Mouse (Mus musculus) stomach, postnatal 0 days (tissue): ENCODE results near the gene Kirrel2. TPM values are rescaled to one million over a fixed set of nuclear protein-coding genes. Genes with fewer than 3 reads are reported as not detected.

Experiments used
- ATAC-seq: fragments of 200-750 bp; cut with Nextera tagmentation; 2 replicates; pipeline ENCODE4 v1.8.0; 2017; ENCODE audit not compliant: low FRiP score, low TSS enrichment
- DNase-seq: peaks from one replicate; pipeline ENCODE4 v3.0.0-alpha.2; 2016; ENCODE audit warnings: low spot score
- H3K27ac ChIP-seq: fragments of 300-500 bp; sonication (generic); replicated peaks from 2 replicates; pipeline ENCODE4 v1.5.1; 2014; ENCODE audit warnings: mild to moderate bottlenecking, control low read depth
- H3K27me3 ChIP-seq: fragments of 300-500 bp; sonication (generic); 2 replicates; pipeline ENCODE4 v1.6.1; 2014; ENCODE audit warnings: low read length; ENCODE audit not compliant: control insufficient read depth, insufficient read depth
- H3K36me3 ChIP-seq: fragments of 300-500 bp; sonication (generic); 2 replicates; pipeline ENCODE4 v1.6.1; 2014; ENCODE audit warnings: low read length, mixed read lengths; ENCODE audit not compliant: control insufficient read depth, insufficient read depth
- H3K4me1 ChIP-seq: fragments of 300-500 bp; sonication (generic); replicated peaks from 2 replicates; pipeline ENCODE4 v1.6.1; 2014; ENCODE audit warnings: antibody characterized with exemption; ENCODE audit not compliant: control insufficient read depth, insufficient read depth
- H3K4me2 ChIP-seq: fragments of 300-500 bp; sonication (generic); replicated peaks from 2 replicates; pipeline ENCODE4 v1.6.1; 2014; ENCODE audit warnings: low read depth, mild to moderate bottlenecking, control low read depth, moderate library complexity
- H3K4me3 ChIP-seq: fragments of 300-500 bp; sonication (generic); 2 replicates; pipeline ENCODE4 v1.5.1; 2014; ENCODE audit warnings: low read depth, low read length, control low read depth
- H3K9ac ChIP-seq: fragments of 300-500 bp; sonication (generic); 2 replicates; pipeline ENCODE4 v1.6.1; 2014; ENCODE audit warnings: mild to moderate bottlenecking, low read length, control low read depth, mixed read lengths
- H3K9me3 ChIP-seq: fragments of 300-500 bp; sonication (generic); 2 replicates; pipeline ENCODE4 v1.6.1; 2016; ENCODE audit warnings: low read length; ENCODE audit not compliant: control insufficient read depth
- CTCF ChIP-seq: IDR thresholded peaks from 2 replicates; pipeline ENCODE4 v1.5.1; 2016; ENCODE audit warnings: antibody characterized with exemption, low read depth, mild to moderate bottlenecking, moderate library complexity
- EP300 ChIP-seq: optimal IDR thresholded peaks from 2 replicates; pipeline ENCODE3; 2016; ENCODE audit warnings: antibody characterized with exemption
- WGBS: fragments of 180-500 bp; shearing (Covaris S2); extraction: QIAGEN DNeasy Blood & Tissue Kit; methylation state at CpG from one replicate; pipeline ENCODE4 v1.1.7; 2014; 5-methylcytosine and 5-hydroxymethylcytosine counted together
- polyA plus RNA-seq: library from polyadenylated mRNA; unstranded; fragments of >200 nt; fragmentation: Nextera tagmentation; extraction: Ambion mirVana; gene quantifications from 2 replicates; pipeline ENCODE4 v1.2.1, GENCODE M21; 2015

Gene Kirrel2
- polyA plus RNA-seq, 1 experiment from 2014 or later: 0.18 TPM

DNA sequence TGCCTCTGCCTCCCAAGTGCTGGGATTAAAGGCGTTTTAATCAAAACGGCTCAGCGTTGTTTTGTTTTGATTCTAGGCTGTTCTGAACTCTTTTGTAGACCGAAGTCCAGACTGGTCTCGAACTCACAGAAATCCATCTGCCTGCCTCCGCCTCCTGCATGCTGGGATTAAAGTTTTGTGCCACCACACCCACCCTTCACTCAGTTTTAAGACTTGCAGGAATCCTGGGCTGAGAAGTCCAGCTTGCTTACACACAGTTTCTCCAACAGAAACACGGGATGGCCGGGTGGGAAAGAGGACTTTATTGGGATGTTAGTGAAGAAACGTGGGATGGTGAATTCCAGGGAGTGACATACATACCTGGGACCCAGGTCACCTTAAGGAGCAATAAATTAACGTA lies 22.8 kb downstream of the Kirrel2 start:
- no peaks in the 10 kb centered on the region for H3K27me3 ChIP-seq
- H3K4me3 ChIP-seq: no peak overlapping the region
- H3K9ac ChIP-seq: no peak overlapping the region
- TF ChIP-seq EP300 (no peak), CTCF (no peak)
- no peaks in the 10 kb centered on the region for H3K4me1 ChIP-seq
- H3K9me3 ChIP-seq: no peaks in the 10 kb centered on the region
- no peak overlapping the region for H3K4me2 ChIP-seq
- ATAC-seq (no peak), DNase-seq (no peak)
- H3K36me3 ChIP-seq: no peaks in the 10 kb centered on the region
- H3K27ac ChIP-seq: no peak overlapping the region
- WGBS: 65% methylated on average over 10 of the region's 10 CpGs

DNA sequence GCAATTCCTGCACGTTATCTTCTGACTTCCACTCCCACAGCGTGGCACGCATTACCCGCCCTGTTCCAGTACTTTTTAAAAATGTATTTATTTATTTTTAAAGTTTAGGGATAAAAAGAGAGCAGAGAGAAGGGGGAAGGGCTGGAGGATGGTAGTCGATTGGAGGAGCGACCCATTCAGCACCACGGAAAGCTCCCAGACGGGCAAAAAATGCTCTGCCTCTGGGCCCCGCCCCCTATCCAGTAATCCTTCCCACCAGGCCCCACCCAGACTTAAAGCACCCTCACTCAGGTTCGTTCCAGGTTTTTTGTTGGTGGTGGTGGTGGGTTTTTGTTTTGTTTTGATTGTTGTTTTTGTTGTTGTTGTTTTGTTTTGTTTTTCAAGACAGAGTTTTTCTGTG lies 23.3 kb downstream of the Kirrel2 start:
- no peaks in the 10 kb centered on the region for H3K4me1 ChIP-seq
- H3K9me3 ChIP-seq: no peaks in the 10 kb centered on the region
- ATAC-seq (no peak), DNase-seq (peak; percentile 74)
- 2% methylated on average over 10 of the region's 10 CpGs for WGBS
- H3K27me3 ChIP-seq: no peaks in the 10 kb centered on the region
- no peak overlapping the region for H3K27ac ChIP-seq
- H3K36me3 ChIP-seq: no peaks in the 10 kb centered on the region
- no peak overlapping the region for H3K4me2 ChIP-seq
- H3K4me3 ChIP-seq: no peak overlapping the region
- no peak overlapping the region for H3K9ac ChIP-seq
- no peak for TF ChIP-seq CTCF
- no peak for TF ChIP-seq EP300

DNA sequence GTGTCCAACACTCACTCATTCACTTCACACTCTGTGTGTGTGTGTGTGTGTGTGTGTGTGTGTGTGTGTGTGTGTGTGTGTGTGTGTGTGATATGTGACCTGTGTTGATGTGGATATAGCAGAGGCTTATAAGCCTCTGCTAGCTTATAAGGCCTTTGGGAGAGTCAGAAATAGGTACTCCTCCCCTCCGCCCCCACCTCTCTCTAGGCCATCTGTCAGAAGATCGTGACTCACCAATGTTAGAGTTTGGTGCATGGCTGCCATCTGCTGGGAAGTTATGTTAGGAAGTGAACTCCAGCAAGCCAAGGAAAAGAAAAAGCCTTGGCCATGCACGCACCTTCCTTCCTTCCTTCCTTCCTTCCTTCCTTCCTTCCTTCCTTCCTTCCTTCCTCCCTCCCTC lies 25.7 kb downstream of the Kirrel2 start:
- peak; percentile 64 for DNase-seq
- Histone ChIP-seq H3K4me1 (no peaks in the 10 kb centered on the region), H3K27me3 (no peaks in the 10 kb centered on the region), H3K9ac (no peak overlapping the region), H3K27ac (no peak overlapping the region), H3K4me3 (no peak overlapping the region), H3K4me2 (no peak overlapping the region), H3K36me3 (no peaks in the 10 kb centered on the region), H3K9me3 (no peaks in the 10 kb centered on the region)
- TF ChIP-seq EP300 (no peak), CTCF (peak; percentile 77)
- 9% methylated on average over 3 of the region's 3 CpGs for WGBS
- ATAC-seq: peak; percentile 21; the same call in 1 of the 2 replicates

DNA sequence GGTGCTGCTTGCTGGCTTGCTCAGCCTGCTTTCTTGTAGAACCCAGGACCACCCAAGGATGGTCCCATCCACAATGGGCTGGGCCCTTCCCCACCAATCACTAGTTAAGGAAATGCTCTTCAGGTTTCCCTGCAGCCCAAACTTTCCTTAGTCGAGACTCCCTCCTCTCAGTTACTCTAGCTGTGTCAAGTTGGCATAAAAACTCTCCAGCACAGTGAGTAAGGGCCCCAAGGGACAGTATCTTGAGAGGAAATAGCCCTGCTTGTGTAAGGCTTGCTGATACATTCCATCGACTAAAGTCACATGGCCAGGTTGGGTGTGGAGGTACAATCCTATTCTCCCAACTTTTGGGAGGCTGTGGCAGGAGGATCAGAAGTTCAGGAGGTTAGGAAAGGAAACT lies 27.3 kb downstream of the Kirrel2 start:
- H3K9me3 ChIP-seq: no peaks in the 10 kb centered on the region
- DNase-seq: no peak
- TF ChIP-seq CTCF (no peak), EP300 (no peak)
- H3K36me3 ChIP-seq: no peaks in the 10 kb centered on the region
- no peak overlapping the region for H3K27ac ChIP-seq
- no peak for ATAC-seq
- no peak overlapping the region for H3K4me2 ChIP-seq
- H3K9ac ChIP-seq: no peak overlapping the region
- H3K27me3 ChIP-seq: no peaks in the 10 kb centered on the region
- whole genome bisulfite sequencing: 46% methylated on average over 2 of the region's 2 CpGs
- H3K4me3 ChIP-seq: no peak overlapping the region
- H3K4me1 ChIP-seq: no peaks in the 10 kb centered on the region

DNA sequence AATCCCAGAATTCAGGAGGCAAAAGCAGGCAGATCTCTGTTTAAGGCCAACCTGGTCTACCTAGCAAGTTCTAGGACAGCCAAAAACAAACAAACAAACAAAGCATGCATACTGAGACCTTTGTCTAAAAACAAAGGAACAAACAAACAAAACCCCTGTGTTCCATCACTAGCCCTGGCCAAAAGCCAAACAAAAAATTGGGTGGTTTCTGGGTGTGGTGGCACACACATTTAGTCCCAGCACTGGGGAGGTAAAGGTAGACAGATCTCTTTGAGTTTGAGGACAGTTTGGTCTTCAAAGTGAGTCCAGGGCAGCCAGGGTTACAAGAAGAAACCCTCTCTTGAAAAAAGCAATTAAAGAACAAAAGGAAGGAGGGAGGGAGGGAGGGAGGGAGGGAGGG lies 28.2 kb downstream of the Kirrel2 start:
- Histone ChIP-seq H3K4me1 (no peaks in the 10 kb centered on the region), H3K9ac (no peak overlapping the region), H3K4me2 (no peak overlapping the region), H3K4me3 (no peak overlapping the region), H3K27me3 (no peaks in the 10 kb centered on the region), H3K9me3 (no peaks in the 10 kb centered on the region), H3K27ac (no peak overlapping the region), H3K36me3 (no peaks in the 10 kb centered on the region)
- ATAC-seq: no peak
- no peak for TF ChIP-seq EP300
- TF ChIP-seq CTCF: no peak
- no peak for DNase-seq

DNA sequence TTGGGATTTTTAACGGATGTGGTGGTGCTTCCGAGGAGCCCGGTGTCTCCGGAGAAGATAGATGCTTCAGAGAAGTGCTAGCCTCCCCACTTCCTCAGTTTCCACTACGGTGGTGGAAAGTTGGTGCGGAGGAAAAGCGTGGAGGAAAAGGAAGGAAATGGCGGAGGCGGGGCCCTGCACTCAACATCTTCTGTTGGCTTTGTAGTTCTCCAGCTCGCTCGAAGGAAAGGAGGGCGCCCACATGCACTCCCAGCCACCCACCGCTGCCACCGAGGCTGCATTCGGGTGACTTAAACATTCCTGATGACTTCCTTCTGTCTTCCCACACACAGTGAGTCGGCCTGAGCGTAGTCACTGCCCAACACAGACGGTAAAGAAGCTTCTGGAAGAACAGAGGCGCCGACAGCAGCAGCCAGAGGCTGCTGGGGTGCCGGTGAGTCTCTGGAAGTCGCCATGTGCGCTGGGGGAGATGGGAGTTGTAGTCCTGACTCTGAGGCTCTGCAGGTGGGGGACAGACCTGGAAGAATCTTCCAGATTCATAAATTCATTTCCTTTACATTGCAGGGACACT lies 34.3 kb downstream of the Kirrel2 start:
- Histone ChIP-seq H3K9ac (peak overlapping the region; percentile 52; the same call in 1 of the 2 replicates), H3K36me3 (no peaks in the 10 kb centered on the region), H3K4me3 (peak overlapping the region; percentile 47), H3K4me2 (peak overlapping the region; percentile 89), H3K4me1 (no peaks in the 10 kb centered on the region), H3K27ac (no peak overlapping the region; the same call in 1 of the 2 replicates), H3K9me3 (no peaks in the 10 kb centered on the region), H3K27me3 (no peaks in the 10 kb centered on the region)
- ATAC-seq (no peak), DNase-seq (no peak)
- WGBS: 31% methylated on average over 23 of the region's 23 CpGs
- no peak for TF ChIP-seq CTCF
- no peak for TF ChIP-seq EP300
